Mouse (Mus musculus) G1E (cell line): ENCODE results near the gene Cisd3. TPM values are rescaled to one million over a fixed set of nuclear protein-coding genes. Genes with fewer than 3 reads are reported as not detected.
A peak's percentile ranks its signal among the peaks of the same experiment; 100 is the strongest.
"Not testable (repeated sequence)": the region's sequence is repeated elsewhere in the genome, so short reads cannot be mapped to it uniquely, and the experiment has no call there.

ENCODE experiments used
- ATAC-seq: 2 replicates; pipeline ENCODE4 v1.8.0; 2016; ENCODE audit warnings: mild to moderate bottlenecking; ENCODE audit not compliant: insufficient number of reproducible peaks, poor library complexity, low FRiP score, severe bottlenecking; ENCODE audit errors: extremely low read depth
- DNase-seq: peaks from one replicate; pipeline ENCODE4 v3.0.0; 2012; ENCODE audit warnings: low spot score
- H3K27me3 ChIP-seq: 2 replicates; pipeline ENCODE4 v1.6.1; 2012; ENCODE audit warnings: mild to moderate bottlenecking, low read length, inconsistent platforms; ENCODE audit not compliant: insufficient read depth
- H3K36me3 ChIP-seq: replicated peaks from 2 replicates; pipeline ENCODE3; 2012; ENCODE audit warnings: mild to moderate bottlenecking, inconsistent platforms
- H3K4me1 ChIP-seq: 2 replicates; pipeline ENCODE4 v1.6.1; 2012; ENCODE audit warnings: low read depth, low read length, inconsistent platforms, mixed read lengths; ENCODE audit not compliant: insufficient read depth
- H3K4me3 ChIP-seq: 2 replicates; pipeline ENCODE4 v1.5.1; 2012; ENCODE audit warnings: low read depth, mild to moderate bottlenecking, inconsistent platforms, low read length, moderate library complexity, mixed read lengths
- H3K9me3 ChIP-seq: replicated peaks from 2 replicates; pipeline ENCODE4 v1.6.1; 2012; ENCODE audit warnings: inconsistent platforms
- CTCF ChIP-seq: IDR thresholded peaks from 2 replicates; pipeline ENCODE4 v1.5.1; 2012; ENCODE audit warnings: low read depth, low read length, inconsistent platforms, mixed read lengths
- GATA1 ChIP-seq: IDR thresholded peaks from 2 replicates; pipeline ENCODE4 v1.6.1; 2012; ENCODE audit warnings: borderline replicate concordance, low read length, inconsistent platforms, mixed read lengths
- GATA2 ChIP-seq: IDR thresholded peaks from 2 replicates; pipeline ENCODE4 v1.6.1; 2012; ENCODE audit warnings: low read depth, low read length, inconsistent platforms, borderline replicate concordance
- POLR2AphosphoS5 ChIP-seq: IDR thresholded peaks from 2 replicates; pipeline ENCODE4 v1.6.1; 2012; ENCODE audit warnings: low read depth, low read length, inconsistent platforms; ENCODE audit not compliant: insufficient replicate concordance
- TAL1 ChIP-seq: conservative IDR thresholded peaks from 2 replicates; pipeline ENCODE4 v1.6.1; 2012; ENCODE audit warnings: low read depth, low read length, inconsistent platforms, mixed read lengths
- polyA plus RNA-seq: library from polyadenylated mRNA; stranded (reverse); fragments of >175 nt; gene quantifications from 2 replicates; pipeline ENCODE4 v1.2.3, GENCODE M21; 2012
- total RNA-seq, 2 experiments: library from RNA; stranded (forward) in 1 of 2; stranded (reverse) in 1 of 2; fragments of 200-1000 nt in 1 of 2; fragments of >200 nt in 1 of 2; fragmentation: Nextera tagmentation in 1 of 2; gene quantifications; 2 replicates each; pipeline ENCODE4 v1.2.3; 2014 to 2017

The Cisd3 gene
- total RNA-seq (2014; fragmentation: Nextera tagmentation), result 14.7 and 19.1 TPM in 2 replicates
- 8.8 and 14.9 TPM in 2 replicates for total RNA-seq (2017)
- 0.69 and 2.6 TPM in 2 replicates for polyA plus RNA-seq

DNA sequence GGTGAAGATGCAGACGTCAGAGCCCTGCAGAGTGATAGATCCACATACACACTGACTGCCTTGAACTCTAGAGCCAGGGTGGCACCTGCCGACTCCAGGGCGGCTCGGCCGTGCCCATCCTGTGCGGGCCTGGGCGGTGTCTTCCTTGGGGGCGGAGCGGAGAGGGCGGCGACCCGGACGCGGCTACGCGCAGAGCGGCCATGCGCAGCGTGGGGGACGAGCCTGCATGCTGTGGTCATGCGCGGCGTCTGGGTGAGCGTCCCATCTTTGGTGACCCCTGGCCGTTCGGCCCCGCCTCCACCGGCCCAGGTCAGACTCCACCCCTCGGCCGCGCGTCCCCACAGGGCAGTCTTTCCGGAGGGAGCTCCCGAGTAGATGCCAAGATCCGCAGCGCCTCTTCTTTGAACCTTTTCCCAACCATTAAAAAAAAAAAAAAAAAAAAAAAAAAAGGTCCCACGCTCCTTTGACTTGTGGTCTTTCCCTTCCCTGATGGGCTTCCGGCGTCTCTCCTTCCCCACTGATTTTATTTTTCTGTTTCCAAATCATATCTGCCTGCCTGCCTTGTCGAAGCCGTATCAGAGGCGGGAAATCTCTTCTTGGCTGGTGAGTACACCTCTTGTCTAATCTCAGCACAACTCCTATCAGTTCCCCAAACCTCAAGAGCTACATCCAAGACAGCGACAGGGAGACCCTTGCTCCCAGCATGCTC is at the start of gene Cisd3:
Gene Cisd3 (plus strand): TSS at position 214 of the 709 bp plus-strand sequence.
- peak within 1 kb of the TSS; percentile 71 for H3K4me3 ChIP-seq
- peaks cover 27% of the 10 kb centered on the region for H3K27me3 ChIP-seq
- no peaks in the 10 kb centered on the region for H3K9me3 ChIP-seq
- peak; percentile 54 for DNase-seq
- peaks cover 19% of the 10 kb centered on the region for H3K36me3 ChIP-seq
- peaks cover 28% of the 10 kb centered on the region for H3K4me1 ChIP-seq
- peak; percentile 60; the same call in 1 of the 2 replicates for ATAC-seq
- TF ChIP-seq POLR2AphosphoS5 (no peak), TAL1 (no peak), GATA1 (no peak), GATA2 (no peak), CTCF (no peak)

DNA sequence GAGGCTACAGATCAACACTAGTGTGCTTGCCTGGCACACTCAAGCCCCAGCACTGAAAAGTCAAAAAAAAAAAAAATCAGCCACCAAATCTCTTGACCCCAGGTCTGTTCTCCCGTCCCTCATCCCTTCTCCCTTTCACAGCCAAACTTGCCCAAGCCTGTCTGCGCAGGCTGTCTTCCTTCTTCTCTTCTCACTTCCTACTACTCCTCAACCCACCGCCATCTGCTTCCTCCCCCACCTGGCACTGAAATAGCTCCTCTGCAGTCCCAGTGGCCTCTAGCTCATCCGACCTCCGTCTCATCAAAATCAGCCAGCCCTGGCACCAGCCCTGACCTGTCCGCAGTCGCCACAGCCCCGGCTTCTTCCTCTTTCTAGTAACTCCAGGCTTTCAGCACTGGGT is 44.0 kb upstream of the Cisd3 start:
- no peak for DNase-seq
- no peak for ATAC-seq
- Histone ChIP-seq H3K27me3 (peaks cover 11% of the 10 kb centered on the region; the same call in 1 of the 2 replicates), H3K4me1 (no peaks in the 10 kb centered on the region; the same call in 1 of the 2 replicates), H3K4me3 (no peak overlapping the region), H3K36me3 (no peaks in the 10 kb centered on the region), H3K9me3 (peaks cover 4% of the 10 kb centered on the region; the same call in 1 of the 2 replicates)
- no peak for TF ChIP-seq GATA1
- no peak for TF ChIP-seq CTCF
- no peak for TF ChIP-seq POLR2AphosphoS5
- no peak for TF ChIP-seq TAL1
- TF ChIP-seq GATA2, result no peak

DNA sequence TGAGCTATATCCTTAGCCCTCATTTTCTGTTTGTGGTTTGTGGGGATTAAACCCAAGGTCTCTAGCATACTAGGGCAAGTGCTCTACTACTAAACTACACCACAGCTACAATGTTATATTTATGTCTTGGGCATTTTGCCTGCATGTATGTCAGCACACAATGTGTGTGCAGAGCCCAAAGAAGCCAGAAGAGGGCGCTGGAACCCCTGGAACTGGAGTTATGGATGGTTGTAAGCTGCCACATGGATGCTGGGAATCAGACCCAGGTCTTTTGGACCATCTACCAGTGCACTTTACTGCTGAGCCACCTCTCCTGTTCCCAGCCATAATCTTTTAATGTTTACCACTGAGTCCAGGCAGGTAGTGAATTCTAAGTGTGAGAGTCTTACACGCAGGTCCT is 42.9 kb upstream of the Cisd3 start:
- Histone ChIP-seq H3K27me3 (peaks cover 9% of the 10 kb centered on the region; the same call in 1 of the 2 replicates), H3K4me1 (no peaks in the 10 kb centered on the region; the same call in 1 of the 2 replicates), H3K9me3 (peaks cover 4% of the 10 kb centered on the region; the same call in 1 of the 2 replicates), H3K36me3 (no peaks in the 10 kb centered on the region), H3K4me3 (no peak overlapping the region)
- TF ChIP-seq GATA1 (no peak), POLR2AphosphoS5 (no peak), CTCF (no peak), TAL1 (no peak), GATA2 (no peak)
- ATAC-seq (no peak), DNase-seq (no peak)

DNA sequence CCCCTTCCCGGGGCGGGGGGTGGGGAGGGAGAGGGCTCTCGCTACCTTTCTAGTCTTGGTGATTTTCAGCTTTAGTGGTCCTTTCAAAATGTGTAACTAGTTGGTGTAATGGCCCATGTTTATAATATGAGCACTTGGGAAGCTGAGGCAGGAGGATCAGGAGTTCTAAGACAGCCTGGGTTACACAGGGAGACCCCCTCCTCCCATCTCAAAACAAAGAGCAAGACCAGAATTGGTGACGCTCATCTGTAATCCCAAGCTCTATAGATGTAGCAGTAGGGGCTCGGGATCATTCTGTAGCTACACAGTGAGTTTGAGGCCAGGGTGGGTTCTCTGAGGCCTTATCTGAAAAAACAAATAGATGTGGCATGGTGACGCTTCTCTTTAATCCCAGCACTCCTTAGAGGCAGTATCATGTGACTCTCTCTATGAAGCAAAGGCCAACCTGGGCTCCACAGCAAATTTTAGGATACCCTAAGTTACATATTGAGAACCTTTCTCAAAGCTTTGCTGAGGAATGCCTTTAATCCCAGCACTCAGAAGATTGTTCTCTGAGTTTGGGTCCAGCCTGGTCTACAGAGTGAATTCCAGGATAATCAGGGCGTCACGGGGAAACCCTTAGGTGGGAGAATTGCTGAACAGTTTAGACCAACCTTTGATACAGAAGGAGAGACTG is 42.1 kb upstream of the Cisd3 start:
- Histone ChIP-seq H3K36me3 (no peaks in the 10 kb centered on the region), H3K4me3 (no peak overlapping the region), H3K9me3 (peaks cover 4% of the 10 kb centered on the region; the same call in 1 of the 2 replicates), H3K4me1 (no peaks in the 10 kb centered on the region; the same call in 1 of the 2 replicates), H3K27me3 (0 out of 2 replicates have a peak, but pooled peaks cover 5% of the 10 kb centered on the region)
- no peak for TF ChIP-seq GATA1
- TF ChIP-seq POLR2AphosphoS5, result no peak
- no peak for ATAC-seq
- DNase-seq, result no peak

DNA sequence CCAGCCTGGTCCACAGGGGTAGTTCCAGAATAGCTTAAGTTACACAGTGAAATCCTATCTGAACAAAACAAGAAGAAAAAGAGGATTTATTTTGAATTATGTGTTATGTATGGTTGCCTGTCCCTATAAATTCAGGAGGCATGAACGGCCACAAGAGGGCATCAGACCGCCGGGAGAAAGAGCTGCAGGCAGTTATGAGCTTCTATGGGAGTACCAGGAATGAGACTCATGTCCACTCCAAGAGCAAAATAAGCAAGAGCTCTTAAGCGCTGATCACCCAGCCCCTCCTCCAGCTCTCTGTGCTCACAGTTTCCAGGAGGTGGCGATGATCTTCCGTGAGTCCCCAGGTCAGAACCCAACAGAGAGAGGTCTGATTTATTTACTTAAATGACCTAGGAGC is 40.8 kb upstream of the Cisd3 start:
- Histone ChIP-seq H3K4me3 (no peak overlapping the region), H3K4me1 (no peaks in the 10 kb centered on the region; the same call in 1 of the 2 replicates), H3K36me3 (no peaks in the 10 kb centered on the region), H3K27me3 (peaks cover 8% of the 10 kb centered on the region; the same call in 1 of the 2 replicates), H3K9me3 (peaks cover 4% of the 10 kb centered on the region; the same call in 1 of the 2 replicates)
- ATAC-seq, result no peak
- no peak for DNase-seq
- TF ChIP-seq CTCF, result peak; percentile 47; the same call in 1 of the 2 replicates
- no peak for TF ChIP-seq POLR2AphosphoS5

DNA sequence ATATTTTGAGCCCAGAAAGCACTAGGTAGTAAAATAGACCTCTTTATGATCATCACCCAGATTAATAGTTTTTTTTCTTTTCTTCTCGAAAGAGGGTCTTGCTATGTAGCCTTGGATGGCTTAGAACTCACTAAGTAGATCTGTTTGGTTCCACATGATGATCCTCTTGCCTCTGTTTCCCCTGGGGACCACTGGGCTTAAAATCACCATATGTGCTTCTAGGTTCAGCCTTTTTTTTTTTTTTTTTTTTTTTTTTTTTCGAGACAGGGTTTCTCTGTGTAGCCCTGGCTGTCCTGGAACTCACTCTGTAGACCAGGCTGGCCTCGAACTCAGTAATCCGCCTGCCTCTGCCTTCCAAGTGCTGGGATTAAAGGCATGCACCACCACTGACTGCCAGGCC is 37.1 kb upstream of the Cisd3 start:
- ATAC-seq, H3K36me3 ChIP-seq, H3K9me3 ChIP-seq, H3K4me1 ChIP-seq, DNase-seq, H3K4me3 ChIP-seq: not testable (repeated sequence)
- H3K27me3 ChIP-seq, result peaks cover 13% of the 10 kb centered on the region
